Mouse (Mus musculus) megakaryocyte-erythroid progenitor cell, adult 5-6 weeks (primary cell): ENCODE data around the gene Stat5b. TPM values are rescaled to one million over a fixed set of nuclear protein-coding genes. Genes with fewer than 3 reads are reported as not detected.

Experiments
- ATAC-seq: replicated peaks from 2 replicates; pipeline ENCODE4 v1.8.0; 2016; ENCODE audit warnings: mild to moderate bottlenecking, inconsistent platforms; ENCODE audit not compliant: severe bottlenecking, poor library complexity, low FRiP score, low TSS enrichment
- total RNA-seq, 2 experiments: library from RNA; stranded (forward) in 1 of 2; stranded (reverse) in 1 of 2; fragments of 200-1000, 215-1000 nt in 1 of 2; fragments of >200 nt in 1 of 2; fragmentation: Nextera tagmentation in 1 of 2; gene quantifications; 2 replicates each; pipeline ENCODE4 v1.2.3; 2014 to 2017

Stat5b gene
- total RNA-seq, 2 experiments from 2014 or later = 37.0 to 53.5 TPM

- no peak for ATAC-seq
Observed at GRCm38 (mm10) chr11:100782568-100782967, 68.0 kb downstream of the Stat5b start.

- no peak; the same call in 1 of the 2 replicates for ATAC-seq
Observed at GRCm38 (mm10) chr11:100781763-100782475, 68.6 kb downstream of the Stat5b start.

GRCm38 (mm10) chr11:100780247-100780646 is 70.3 kb downstream of the Stat5b start:
- ATAC-seq = no peak

GRCm38 (mm10) chr11:100778069-100778468 is 72.5 kb downstream of the Stat5b start:
- ATAC-seq = no peak

- no peak for ATAC-seq
Observed at GRCm38 (mm10) chr11:100775921-100776320, 74.6 kb downstream of the Stat5b start.

GRCm38 (mm10) chr11:100774261-100774660 is 76.3 kb downstream of the Stat5b start:
- no peak for ATAC-seq

- peak; percentile 87 for ATAC-seq
Observed at GRCm38 (mm10) chr11:100770646-100771408, 79.7 kb downstream of the Stat5b start, which contains the start of gene Ghdc. Gene Ghdc, minus strand, starts transcription at chr11:100770957.

GRCm38 (mm10) chr11:100769980-100770379 is 80.5 kb downstream of the Stat5b start:
- ATAC-seq = no peak

- ATAC-seq = no peak
Observed at GRCm38 (mm10) chr11:100767871-100768270, 82.7 kb downstream of the Stat5b start.

GRCm38 (mm10) chr11:100766726-100767125 is 83.8 kb downstream of the Stat5b start:
- ATAC-seq = no peak

GRCm38 (mm10) chr11:100762831-100763230 is 87.7 kb downstream of the Stat5b start, which contains the start of gene Hcrt:
Gene Hcrt, minus strand, starts transcription at chr11:100762931.
- no peak for ATAC-seq

- peak; percentile 78 for ATAC-seq
Observed at GRCm38 (mm10) chr11:100761547-100762045, 88.9 kb downstream of the Stat5b start.

GRCm38 (mm10) chr11:100759611-100760233 is 90.8 kb downstream of the Stat5b start, which contains the start of gene Kcnh4:
Gene Kcnh4, minus strand, starts transcription at chr11:100759942.
- ATAC-seq = peak; percentile 40; the same call in 1 of the 2 replicates

GRCm38 (mm10) chr11:100758707-100759610 is 91.6 kb downstream of the Stat5b start:
- ATAC-seq = 0 out of 2 replicates have a peak, but pooled peaks have one; percentile 20

GRCm38 (mm10) chr11:100757566-100757965 is 93.0 kb downstream of the Stat5b start:
- ATAC-seq = no peak

- no peak for ATAC-seq
Observed at GRCm38 (mm10) chr11:100756476-100756875, 94.0 kb downstream of the Stat5b start.

GRCm38 (mm10) chr11:100754693-100755057 is 95.8 kb downstream of the Stat5b start:
- no peak for ATAC-seq

- ATAC-seq = no peak
Observed at GRCm38 (mm10) chr11:100754021-100754692, 96.4 kb downstream of the Stat5b start.
